Mouse (Mus musculus) MEL (cell line): ENCODE measurements around the gene Atf7ip.

ENCODE experiments used
- CTCF ChIP-seq, 3 experiments: IDR thresholded peaks in 2 of 3; conservative IDR thresholded peaks in 1 of 3; 2 replicates each; pipeline ENCODE4 v1.5.1; 2011 to 2012; ENCODE audit warnings: low read length in 3 of 3, low read depth in 2 of 3, mild to moderate bottlenecking in 2 of 3, improper control_type of control experiment in 1 of 3, inconsistent platforms in 1 of 3, mixed read lengths in 1 of 3, moderate library complexity in 1 of 3; ENCODE audit not compliant: control insufficient read depth in 1 of 3, insufficient read depth in 1 of 3, poor library complexity in 1 of 3, severe bottlenecking in 1 of 3
- EP300 ChIP-seq, 2 experiments: IDR thresholded peaks; 2 replicates each; pipeline ENCODE4 v1.6.1; 2011; ENCODE audit warnings: improper control_type of control experiment in 2 of 2, low read length in 2 of 2, low read depth in 1 of 2, mild to moderate bottlenecking in 1 of 2
- MAFK ChIP-seq: IDR thresholded peaks from 2 replicates; pipeline ENCODE4 v1.6.1; 2011; ENCODE audit warnings: low read depth, mild to moderate bottlenecking, low read length, improper control_type of control experiment, borderline replicate concordance
- POLR2A ChIP-seq, 2 experiments: IDR thresholded peaks; 2 replicates each; pipeline ENCODE4 v1.6.1; 2011 to 2012; ENCODE audit warnings: low read length in 2 of 2, mild to moderate bottlenecking in 2 of 2, control low read depth in 1 of 2, improper control_type of control experiment in 1 of 2, low read depth in 1 of 2, moderate library complexity in 1 of 2; ENCODE audit not compliant: control insufficient read depth in 1 of 2, insufficient read depth in 1 of 2, poor library complexity in 1 of 2
- SIN3A ChIP-seq: IDR thresholded peaks from 2 replicates; pipeline ENCODE4 v1.6.1; 2012; ENCODE audit warnings: low read length, improper control_type of control experiment, inconsistent platforms
- SMC3 ChIP-seq: IDR thresholded peaks from 2 replicates; pipeline ENCODE4 v1.6.1; 2011; ENCODE audit warnings: low read depth, low read length, improper control_type of control experiment
- USF2 ChIP-seq, 2 experiments: IDR thresholded peaks; 2 replicates each; pipeline ENCODE4 v1.6.1; 2011 to 2012; ENCODE audit warnings: improper control_type of control experiment in 2 of 2, low read length in 2 of 2, borderline replicate concordance in 1 of 2, inconsistent platforms in 1 of 2, low read depth in 1 of 2, mild to moderate bottlenecking in 1 of 2; ENCODE audit not compliant: insufficient read depth in 1 of 2
- ZKSCAN1 ChIP-seq: IDR thresholded peaks from 2 replicates; pipeline ENCODE4 v1.6.1; 2012; ENCODE audit warnings: low read depth, mild to moderate bottlenecking, inconsistent platforms, low read length, improper control_type of control experiment, moderate library complexity
- ZNF384 ChIP-seq: IDR thresholded peaks from 2 replicates; pipeline ENCODE4 v1.6.1; 2012; ENCODE audit warnings: low read depth, mild to moderate bottlenecking, inconsistent platforms, low read length, improper control_type of control experiment

DNA sequence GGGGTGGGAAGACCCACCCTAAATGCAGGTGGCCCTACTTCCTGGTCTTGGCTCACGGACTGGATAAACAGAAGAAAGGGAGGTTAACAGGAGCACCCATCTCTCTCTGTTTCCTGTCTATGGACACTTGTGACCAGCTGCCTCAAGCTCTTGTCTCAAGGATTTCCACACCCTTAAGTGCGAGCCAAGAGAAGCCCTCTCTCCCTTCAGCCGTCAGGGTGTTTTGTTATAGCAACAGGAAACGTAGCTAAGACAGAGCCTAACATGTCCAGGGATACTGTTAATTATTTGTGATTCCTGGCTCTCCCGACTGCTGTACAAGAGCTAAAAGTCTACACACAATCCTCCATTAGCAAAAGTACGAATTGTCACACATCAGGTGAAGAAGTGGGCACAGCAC, 127.8 kb downstream of the Atf7ip start:
- no peak for TF ChIP-seq EP300 (IDR thresholded peaks at IDR 0.05; ENCODE audit: low read depth in 1 of 2, low read length in 2 of 2)
- TF ChIP-seq CTCF (IDR thresholded peaks at IDR 0.05 in 2 of 3, conservative IDR thresholded peaks at IDR 0.05 in 1 of 3; ENCODE audit: control insufficient read depth in 1 of 3, insufficient read depth in 1 of 3, low read depth in 2 of 3, low read length in 3 of 3, poor library complexity in 1 of 3, severe bottlenecking in 1 of 3): no peak
- no peak for TF ChIP-seq POLR2A (IDR thresholded peaks at IDR 0.05; ENCODE audit: control insufficient read depth in 1 of 2, insufficient read depth in 1 of 2, low read depth in 1 of 2, low read length in 2 of 2, poor library complexity in 1 of 2)
- no peak for TF ChIP-seq ZKSCAN1
- no peak for TF ChIP-seq SIN3A
- no peak for TF ChIP-seq MAFK
- no peak for TF ChIP-seq SMC3
- no peak for TF ChIP-seq ZNF384
- TF ChIP-seq USF2 (IDR thresholded peaks at IDR 0.05; ENCODE audit: borderline replicate concordance in 1 of 2, insufficient read depth in 1 of 2, low read depth in 1 of 2, low read length in 2 of 2): no peak
